Mouse (Mus musculus) megakaryocyte progenitor cell, adult 5-6 weeks (primary cell): Measurements from ENCODE around the gene Lipe. TPM values are rescaled to one million over a fixed set of nuclear protein-coding genes. Genes with fewer than 3 reads are reported as not detected.
A peak's percentile ranks its signal among the peaks of the same experiment; 100 is the strongest.
"Not testable (repeated sequence)": the region's sequence is repeated elsewhere in the genome, so short reads cannot be mapped to it uniquely, and the experiment has no call there.

ENCODE experiments used
- ATAC-seq: replicated peaks from 2 replicates; pipeline ENCODE4 v1.8.0; 2016; ENCODE audit warnings: mild to moderate bottlenecking, moderate TSS enrichment, inconsistent platforms; ENCODE audit not compliant: poor library complexity
- total RNA-seq, 2 experiments: library from RNA; stranded (forward) in 1 of 2; stranded (reverse) in 1 of 2; fragments of 157-497, 149-512 nt in 1 of 2; fragments of 200-1000 nt in 1 of 2; gene quantifications; 2 replicates each; pipeline versions ENCODE4 v1.2.3 to v1.2.4; 2015 to 2017

The Lipe gene
- 8.3 and 9.8 TPM in 2 replicates for total RNA-seq (2015)
- 7.2 and 7.4 TPM in 2 replicates for total RNA-seq (2017)

GRCm38 (mm10) chr7:25398610-25399009 is at the start of gene Lipe:
Gene Lipe (minus strand): TSS chr7:25398710.
- ATAC-seq: no peak

GRCm38 (mm10) chr7:25440816-25441153 is 42.3 kb upstream of the Lipe start:
- no peak for ATAC-seq

- ATAC-seq: no peak
Measured at GRCm38 (mm10) chr7:25439978-25440815, 41.7 kb upstream of the Lipe start.

- no peak for ATAC-seq
Measured at GRCm38 (mm10) chr7:25439124-25439822, 40.8 kb upstream of the Lipe start.

GRCm38 (mm10) chr7:25436704-25437103 is 38.2 kb upstream of the Lipe start:
- ATAC-seq: peak; percentile 41

- no peak for ATAC-seq
Measured at GRCm38 (mm10) chr7:25436226-25436625, 37.7 kb upstream of the Lipe start.

GRCm38 (mm10) chr7:25435546-25435851 is 37.0 kb upstream of the Lipe start:
- peak; percentile 44; the same call in 1 of the 2 replicates for ATAC-seq

GRCm38 (mm10) chr7:25434654-25435545 is 36.4 kb upstream of the Lipe start:
- no peak for ATAC-seq

GRCm38 (mm10) chr7:25433781-25434560 is 35.5 kb upstream of the Lipe start:
- no peak for ATAC-seq

GRCm38 (mm10) chr7:25433007-25433541 is 34.6 kb upstream of the Lipe start:
- ATAC-seq: peak; percentile 63

GRCm38 (mm10) chr7:25432381-25432780 is 33.9 kb upstream of the Lipe start:
- ATAC-seq: no peak

- ATAC-seq: no peak
Measured at GRCm38 (mm10) chr7:25429886-25430784, 31.6 kb upstream of the Lipe start.

- ATAC-seq: no peak
Measured at GRCm38 (mm10) chr7:25428321-25428720, 29.8 kb upstream of the Lipe start.

- peak; percentile 59 for ATAC-seq
Measured at GRCm38 (mm10) chr7:25427144-25427543, 28.6 kb upstream of the Lipe start.

GRCm38 (mm10) chr7:25426380-25426779 is 27.9 kb upstream of the Lipe start:
- ATAC-seq: not testable (repeated sequence)

- ATAC-seq: peak; percentile 94
Measured at GRCm38 (mm10) chr7:25424429-25424828, 25.9 kb upstream of the Lipe start.

- no peak for ATAC-seq
Measured at GRCm38 (mm10) chr7:25422286-25422841, 23.9 kb upstream of the Lipe start.

- no peak for ATAC-seq
Measured at GRCm38 (mm10) chr7:25419943-25420342, 21.4 kb upstream of the Lipe start.

GRCm38 (mm10) chr7:25419536-25419935 is 21.0 kb upstream of the Lipe start:
- ATAC-seq: no peak
